Mouse (Mus musculus): Measurements from ENCODE around the gene Gm49354.
A peak's percentile ranks its signal among the peaks of the same experiment; 100 is the strongest.

DNA sequence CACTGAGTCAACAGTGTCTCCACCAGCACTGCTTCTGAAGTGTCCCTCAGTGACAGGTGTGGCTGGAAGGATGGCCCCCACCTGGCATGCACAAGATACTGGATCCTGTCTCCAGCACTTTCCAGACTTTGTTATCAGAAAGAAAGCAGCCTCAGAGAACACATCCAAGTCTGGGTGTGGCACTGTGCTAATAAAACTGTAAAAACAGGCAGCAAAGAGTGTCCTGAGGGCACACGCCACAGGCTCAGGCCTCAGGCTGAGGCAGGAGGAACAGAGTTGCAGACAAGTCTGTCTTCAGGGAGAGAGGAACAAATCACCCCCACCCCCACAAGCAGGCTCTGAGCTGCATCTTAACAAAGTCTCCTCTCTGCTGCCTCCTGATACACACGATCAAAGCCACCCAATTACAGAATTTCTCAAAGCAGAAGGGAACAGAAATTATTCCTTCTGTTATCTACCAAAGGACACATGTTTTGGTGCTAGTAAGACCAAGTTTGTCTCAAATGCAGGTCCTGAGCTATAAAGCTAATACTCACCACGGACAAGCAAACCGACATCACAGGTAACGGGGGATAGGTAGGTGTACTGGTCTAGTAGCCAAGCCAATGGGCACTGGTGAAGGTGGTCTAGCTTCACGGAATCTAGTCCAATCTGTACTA, 13.9 kb upstream of the Gm49354 start:
- TF ChIP-seq CTCF (IDR thresholded peaks at IDR 0.05; ENCODE audit: low read depth, low read length): no peak
- TF ChIP-seq POLR2AphosphoS5 (IDR thresholded peaks at IDR 0.05; ENCODE audit: insufficient replicate concordance, low read depth, low read length): no peak
- TF ChIP-seq GATA1 (IDR thresholded peaks at IDR 0.05; ENCODE audit: borderline replicate concordance, low read length): no peak
- peak; percentile 73 for TF ChIP-seq TAL1 (conservative IDR thresholded peaks at IDR 0.05; ENCODE audit: low read depth, low read length)

All from G1E (cell line).